Mouse (Mus musculus) hindbrain, embryonic 16.5 days (tissue): Measurements from ENCODE around the gene Exoc6. TPM values are rescaled to one million over a fixed set of nuclear protein-coding genes. Genes with fewer than 3 reads are reported as not detected.

ENCODE experiments used
- ATAC-seq: fragments of 200-750 bp; cut with Nextera tagmentation; 2 replicates; pipeline ENCODE4 v1.8.0; 2017; ENCODE audit warnings: moderate TSS enrichment, moderate library complexity
- H3K27ac ChIP-seq: fragments of 300-500 bp; sonication (generic); 2 replicates; pipeline ENCODE4 v1.5.1; 2014; ENCODE audit warnings: low read depth, mild to moderate bottlenecking, control low read depth, low read length, moderate library complexity
- H3K27me3 ChIP-seq: fragments of 300-500 bp; sonication (generic); replicated peaks from 2 replicates; pipeline ENCODE4 v1.6.1; 2014; ENCODE audit warnings: low read length; ENCODE audit not compliant: control insufficient read depth, insufficient read depth
- H3K36me3 ChIP-seq: fragments of 300-500 bp; sonication (generic); 2 replicates; pipeline ENCODE4 v1.6.1; 2014; ENCODE audit warnings: mild to moderate bottlenecking, low read length, moderate library complexity, mixed read lengths; ENCODE audit not compliant: control insufficient read depth, insufficient read depth
- H3K4me1 ChIP-seq: fragments of 300-500 bp; sonication (generic); 2 replicates; pipeline ENCODE4 v1.6.1; 2014; ENCODE audit warnings: low read depth, low read length; ENCODE audit not compliant: control insufficient read depth, insufficient read depth
- H3K4me2 ChIP-seq: fragments of 300-500 bp; sonication (generic); 2 replicates; pipeline ENCODE4 v1.6.1; 2014; ENCODE audit warnings: mild to moderate bottlenecking, low read length, control low read depth, moderate library complexity
- H3K4me3 ChIP-seq: fragments of 300-500 bp; sonication (generic); 2 replicates; pipeline ENCODE4 v1.5.1; 2014; ENCODE audit warnings: mild to moderate bottlenecking, low read length, control low read depth, moderate library complexity
- H3K9ac ChIP-seq: fragments of 300-500 bp; sonication (generic); 2 replicates; pipeline ENCODE4 v1.6.1; 2014; ENCODE audit warnings: low read depth, mild to moderate bottlenecking, control low read depth, low read length, moderate library complexity
- H3K9me3 ChIP-seq: fragments of 300-500 bp; sonication (generic); 2 replicates; pipeline ENCODE4 v1.6.1; 2014; ENCODE audit warnings: mild to moderate bottlenecking, low read length, moderate library complexity; ENCODE audit not compliant: control insufficient read depth
- WGBS: fragments of 180-500 bp; shearing (Covaris S2); extraction: QIAGEN DNeasy Blood & Tissue Kit; methylation state at CpG from one replicate; pipeline ENCODE4 v1.1.7; 2014; 5-methylcytosine and 5-hydroxymethylcytosine counted together
- polyA plus RNA-seq: library from polyadenylated mRNA; unstranded; fragments of >200 nt; fragmentation: Nextera tagmentation; extraction: Ambion mirVana; gene quantifications from 2 replicates; pipeline ENCODE4 v1.2.1, GENCODE M21; 2015

Gene Exoc6
- polyA plus RNA-seq, 1 experiment from 2014 or later: 21.7 TPM

- 0 out of 2 replicates have a peak, but pooled peaks have one; percentile 32 for ATAC-seq
- Histone ChIP-seq H3K27ac (no peak overlapping the region), H3K4me3 (peak overlapping the region; percentile 39), H3K9ac (no peak overlapping the region), H3K4me1 (peaks cover 23% of the 10 kb centered on the region), H3K36me3 (no peaks in the 10 kb centered on the region), H3K27me3 (peaks cover 87% of the 10 kb centered on the region), H3K9me3 (no peaks in the 10 kb centered on the region; the same call in 1 of the 2 replicates), H3K4me2 (peak overlapping the region; percentile 62)
- WGBS: 1% methylated on average over 61 of the region's 63 CpGs
Observed at GRCm38 (mm10) chr19:37698273-37699160, 148.3 kb downstream of the Exoc6 start.

- Histone ChIP-seq H3K9ac (no peak overlapping the region), H3K27me3 (peaks cover 76% of the 10 kb centered on the region), H3K9me3 (no peaks in the 10 kb centered on the region; the same call in 1 of the 2 replicates), H3K27ac (no peak overlapping the region), H3K4me2 (no peak overlapping the region), H3K36me3 (no peaks in the 10 kb centered on the region), H3K4me1 (peaks cover 23% of the 10 kb centered on the region), H3K4me3 (no peak overlapping the region)
- WGBS: 15% methylated on average over 9 of the region's 9 CpGs
- no peak for ATAC-seq
Observed at GRCm38 (mm10) chr19:37699711-37700110, 149.5 kb downstream of the Exoc6 start.

GRCm38 (mm10) chr19:37702377-37703076 lies 152.3 kb downstream of the Exoc6 start:
- Histone ChIP-seq H3K36me3 (no peaks in the 10 kb centered on the region), H3K9me3 (no peaks in the 10 kb centered on the region; the same call in 1 of the 2 replicates), H3K4me1 (peaks cover 16% of the 10 kb centered on the region), H3K27me3 (peaks cover 50% of the 10 kb centered on the region), H3K4me3 (no peak overlapping the region), H3K27ac (no peak overlapping the region), H3K4me2 (no peak overlapping the region), H3K9ac (no peak overlapping the region)
- 61% methylated on average over 21 of the region's 21 CpGs for WGBS
- ATAC-seq: no peak

- no peak overlapping the region for H3K27ac ChIP-seq
- ATAC-seq: peak; percentile 52
- H3K27me3 ChIP-seq: peaks cover 37% of the 10 kb centered on the region
- H3K9ac ChIP-seq: no peak overlapping the region
- WGBS: 7% methylated on average over 3 of the region's 3 CpGs
- no peaks in the 10 kb centered on the region for H3K36me3 ChIP-seq
- no peak overlapping the region for H3K4me3 ChIP-seq
- H3K4me2 ChIP-seq: no peak overlapping the region
- peaks cover 1% of the 10 kb centered on the region; the same call in 1 of the 2 replicates for H3K4me1 ChIP-seq
- H3K9me3 ChIP-seq: no peaks in the 10 kb centered on the region
Observed at GRCm38 (mm10) chr19:37703902-37704509, 153.8 kb downstream of the Exoc6 start.

- WGBS: 90% methylated on average over 5 of the region's 5 CpGs
- no peak for ATAC-seq
- Histone ChIP-seq H3K27me3 (peaks cover 23% of the 10 kb centered on the region), H3K4me2 (no peak overlapping the region), H3K36me3 (no peaks in the 10 kb centered on the region), H3K4me1 (no peaks in the 10 kb centered on the region), H3K9ac (no peak overlapping the region), H3K9me3 (no peaks in the 10 kb centered on the region; the same call in 1 of the 2 replicates), H3K27ac (no peak overlapping the region), H3K4me3 (no peak overlapping the region)
Observed at GRCm38 (mm10) chr19:37705722-37706121, 155.5 kb downstream of the Exoc6 start.

GRCm38 (mm10) chr19:37714681-37715080 lies 164.5 kb downstream of the Exoc6 start:
- H3K9me3 ChIP-seq: no peaks in the 10 kb centered on the region; the same call in 1 of the 2 replicates
- H3K27ac ChIP-seq: no peak overlapping the region
- no peak overlapping the region for H3K4me2 ChIP-seq
- no peak overlapping the region for H3K9ac ChIP-seq
- ATAC-seq: no peak
- H3K4me3 ChIP-seq: no peak overlapping the region
- H3K27me3 ChIP-seq: no peaks in the 10 kb centered on the region
- no peaks in the 10 kb centered on the region for H3K36me3 ChIP-seq
- no peaks in the 10 kb centered on the region for H3K4me1 ChIP-seq
- 78% methylated on average over 10 of the region's 10 CpGs for WGBS

GRCm38 (mm10) chr19:37715980-37716379 lies 165.8 kb downstream of the Exoc6 start:
- H3K36me3 ChIP-seq: no peaks in the 10 kb centered on the region
- H3K9me3 ChIP-seq: no peaks in the 10 kb centered on the region
- WGBS: 92% methylated on average over 1 of the region's 1 CpGs
- no peaks in the 10 kb centered on the region for H3K4me1 ChIP-seq
- no peaks in the 10 kb centered on the region for H3K27me3 ChIP-seq
- no peak overlapping the region for H3K27ac ChIP-seq
- H3K4me3 ChIP-seq: no peak overlapping the region
- no peak overlapping the region for H3K4me2 ChIP-seq
- no peak overlapping the region for H3K9ac ChIP-seq
- ATAC-seq: no peak

- WGBS: 90% methylated on average over 12 of the region's 12 CpGs
- Histone ChIP-seq H3K4me1 (no peaks in the 10 kb centered on the region), H3K4me2 (no peak overlapping the region), H3K9me3 (no peaks in the 10 kb centered on the region), H3K27ac (no peak overlapping the region), H3K27me3 (no peaks in the 10 kb centered on the region), H3K9ac (no peak overlapping the region), H3K36me3 (no peaks in the 10 kb centered on the region), H3K4me3 (no peak overlapping the region)
- no peak for ATAC-seq
Observed at GRCm38 (mm10) chr19:37716524-37717175, 166.4 kb downstream of the Exoc6 start.
